Mouse (Mus musculus) C2C12 (cell line): ENCODE data around the gene Pim1. TPM values are rescaled to one million over a fixed set of nuclear protein-coding genes. Genes with fewer than 3 reads are reported as not detected.
"Not testable (repeated sequence)": the region's sequence is repeated elsewhere in the genome, so short reads cannot be mapped to it uniquely, and the experiment has no call there.

ENCODE experiments used
- H3K27me3 ChIP-seq: one replicate; pipeline ENCODE4 v1.6.1; 2011; ENCODE audit not compliant: control insufficient read depth, insufficient read depth, insufficient read length
- H3K36me3 ChIP-seq: one replicate; pipeline ENCODE4 v1.6.1; 2011; ENCODE audit not compliant: control insufficient read depth, insufficient read depth
- H3K4me3 ChIP-seq: one replicate; pipeline ENCODE4 v1.5.1; 2011; ENCODE audit warnings: mild to moderate bottlenecking, control low read depth; ENCODE audit not compliant: poor library complexity, insufficient read depth, severe bottlenecking
- H3K79me2 ChIP-seq: one replicate; pipeline ENCODE4 v1.6.1; 2011; ENCODE audit not compliant: control insufficient read depth, insufficient read depth
- H3K79me3 ChIP-seq: one replicate; pipeline ENCODE4 v1.6.1; 2011; ENCODE audit warnings: low read depth, control low read depth
- H3ac ChIP-seq: one replicate; pipeline ENCODE3; 2011; ENCODE audit warnings: low read depth; ENCODE audit not compliant: control insufficient read depth, insufficient read length
- CEBPB ChIP-seq: IDR thresholded peaks from one replicate; pipeline ENCODE4 v1.6.1; 2011; ENCODE audit warnings: low read depth, mild to moderate bottlenecking, control low read depth, moderate library complexity
- CTCF ChIP-seq: IDR thresholded peaks from one replicate; pipeline ENCODE4 v1.5.1; 2011; ENCODE audit not compliant: control insufficient read depth, insufficient read depth, insufficient read length
- FOSL1 ChIP-seq: IDR thresholded peaks from one replicate; pipeline ENCODE4 v1.8.0; 2011; ENCODE audit warnings: mild to moderate bottlenecking, low read length; ENCODE audit not compliant: poor library complexity, insufficient read depth, severe bottlenecking
- MAX ChIP-seq: IDR thresholded peaks from one replicate; pipeline ENCODE4 v1.6.1; 2011; ENCODE audit warnings: mild to moderate bottlenecking, control low read depth
- MYOD1 ChIP-seq: IDR thresholded peaks from one replicate; pipeline ENCODE4 v1.6.1; 2011; ENCODE audit warnings: low read depth; ENCODE audit not compliant: control insufficient read depth, insufficient read length
- MYOG ChIP-seq: IDR thresholded peaks from one replicate; pipeline ENCODE4 v1.6.1; 2011; ENCODE audit not compliant: control insufficient read depth, insufficient read length; ENCODE audit errors: extremely low read depth
- USF1 ChIP-seq: IDR thresholded peaks from one replicate; pipeline ENCODE4 v1.6.1; 2011; ENCODE audit warnings: low read depth, mild to moderate bottlenecking, control low read depth, moderate library complexity
- polyA plus RNA-seq: library from polyadenylated mRNA; unstranded; fragments of >200 nt; fragmentation: generic; extraction: Trizol; gene quantifications from one replicate; pipeline ENCODE4 v1.2.1, GENCODE M21; 2012; ENCODE audit warnings: missing spikeins

The Pim1 gene
- polyA plus RNA-seq, 1 experiment, result 4.8 TPM

- Histone ChIP-seq H3K79me2 (peaks cover 7% of the 10 kb centered on the region), H3K36me3 (peaks cover 10% of the 10 kb centered on the region), H3ac (no peak overlapping the region), H3K27me3 (no peaks in the 10 kb centered on the region), H3K79me3 (peaks cover 2% of the 10 kb centered on the region), H3K4me3 (no peak overlapping the region)
- TF ChIP-seq CEBPB, result no peak
- TF ChIP-seq MYOG, result no peak
- TF ChIP-seq MYOD1, result no peak
- no peak for TF ChIP-seq USF1
- TF ChIP-seq CTCF, result no peak
Measured at GRCm38 (mm10) chr17:29498028-29498427, 7.5 kb downstream of the Pim1 start.

- not testable (repeated sequence) for H3K79me2 ChIP-seq, H3K27me3 ChIP-seq, H3K79me3 ChIP-seq, H3ac ChIP-seq, H3K4me3 ChIP-seq, H3K36me3 ChIP-seq
Measured at GRCm38 (mm10) chr17:29498952-29499351, 8.4 kb downstream of the Pim1 start.

GRCm38 (mm10) chr17:29499511-29499910, 9.0 kb downstream of the Pim1 start:
- no peaks in the 10 kb centered on the region for H3K27me3 ChIP-seq
- no peak overlapping the region for H3ac ChIP-seq
- TF ChIP-seq MYOG, result no peak
- no peaks in the 10 kb centered on the region for H3K79me2 ChIP-seq
- peaks cover under 1% of the 10 kb centered on the region for H3K36me3 ChIP-seq
- no peak overlapping the region for H3K4me3 ChIP-seq
- H3K79me3 ChIP-seq, result no peaks in the 10 kb centered on the region

GRCm38 (mm10) chr17:29500243-29500740, 9.7 kb downstream of the Pim1 start:
- TF ChIP-seq MYOG (no peak), CTCF (no peak), MYOD1 (no peak), USF1 (no peak), FOSL1 (no peak), CEBPB (no peak), MAX (no peak)

GRCm38 (mm10) chr17:29500802-29501469, 10.4 kb downstream of the Pim1 start:
- Histone ChIP-seq H3ac (no peak overlapping the region), H3K4me3 (no peak overlapping the region), H3K36me3 (no peaks in the 10 kb centered on the region), H3K27me3 (no peaks in the 10 kb centered on the region), H3K79me2 (no peaks in the 10 kb centered on the region), H3K79me3 (no peaks in the 10 kb centered on the region)
- TF ChIP-seq CEBPB, result no peak

More at GRCm38 (mm10) chr17:29500243-29500740, 9.7 kb downstream of the Pim1 start:
- no peaks in the 10 kb centered on the region for H3K79me2 ChIP-seq
- no peak overlapping the region for H3K4me3 ChIP-seq
- H3K79me3 ChIP-seq, result no peaks in the 10 kb centered on the region
- H3ac ChIP-seq, result no peak overlapping the region
- no peaks in the 10 kb centered on the region for H3K36me3 ChIP-seq
- no peaks in the 10 kb centered on the region for H3K27me3 ChIP-seq

- no peak overlapping the region for H3K4me3 ChIP-seq
- no peak for TF ChIP-seq CEBPB
- TF ChIP-seq MYOG, result no peak
- TF ChIP-seq CTCF, result no peak
- TF ChIP-seq MYOD1, result no peak
- no peak for TF ChIP-seq FOSL1
- TF ChIP-seq MAX, result no peak
- TF ChIP-seq USF1, result peak; percentile 12
- no peaks in the 10 kb centered on the region for H3K79me2 ChIP-seq
- no peak overlapping the region for H3ac ChIP-seq
- no peaks in the 10 kb centered on the region for H3K36me3 ChIP-seq
- no peaks in the 10 kb centered on the region for H3K79me3 ChIP-seq
- H3K27me3 ChIP-seq, result no peaks in the 10 kb centered on the region
Measured at GRCm38 (mm10) chr17:29502005-29502668, 11.6 kb downstream of the Pim1 start.
